Mouse (Mus musculus) stomach, postnatal 0 days (tissue): ENCODE measurements around the gene Gpr108.

ENCODE experiments used
- CTCF ChIP-seq: IDR thresholded peaks from 2 replicates; pipeline ENCODE4 v1.5.1; 2016; ENCODE audit warnings: antibody characterized with exemption, low read depth, mild to moderate bottlenecking, moderate library complexity
- EP300 ChIP-seq: optimal IDR thresholded peaks from 2 replicates; pipeline ENCODE3; 2016; ENCODE audit warnings: antibody characterized with exemption

GRCm38 (mm10) chr17:57251431-57251830, 3.2 kb upstream of the Gpr108 start:
- TF ChIP-seq CTCF (no peak), EP300 (no peak)
